Mouse (Mus musculus): Measurements from ENCODE around the gene Kbtbd7.

- TF ChIP-seq CTCF (IDR thresholded peaks at IDR 0.05; ENCODE audit: borderline replicate concordance, insufficient read depth, low read length) (no peak), POLR2A (IDR thresholded peaks at IDR 0.05; ENCODE audit: low read depth, low read length) (no peak)
These were observed 18.8 kb downstream of the Kbtbd7 start for GRCm38 (mm10) chr14:79445055-79445620.

All from embryonic fibroblast, embryonic 13.5 days (primary cell).